Mouse (Mus musculus) limb, embryonic 14.5 days (tissue): ENCODE results near the gene Foxn3. TPM values are rescaled to one million over a fixed set of nuclear protein-coding genes. Genes with fewer than 3 reads are reported as not detected.

Experiments used
- ATAC-seq: fragments of 200-750 bp; cut with Nextera tagmentation; 2 replicates; pipeline ENCODE4 v1.8.0; 2017; ENCODE audit warnings: low read depth, moderate number of reproducible peaks, moderate TSS enrichment; ENCODE audit not compliant: low FRiP score
- DNase-seq: peaks from one replicate; pipeline ENCODE4 v3.0.0-alpha.2; 2015; ENCODE audit warnings: low spot score
- H3K27ac ChIP-seq: fragments of 300-500 bp; sonication (generic); replicated peaks from 2 replicates; pipeline ENCODE4 v1.5.1; 2014; ENCODE audit warnings: low read depth, mild to moderate bottlenecking, low read length, moderate library complexity, mixed read lengths
- H3K27me3 ChIP-seq: fragments of 300-500 bp; sonication (generic); 2 replicates; pipeline ENCODE4 v1.6.1; 2014; ENCODE audit warnings: low read length, mixed read lengths; ENCODE audit not compliant: control insufficient read depth, insufficient read depth
- H3K36me3 ChIP-seq: fragments of 300-500 bp; sonication (generic); 2 replicates; pipeline ENCODE4 v1.6.1; 2014; ENCODE audit warnings: mild to moderate bottlenecking, low read length, moderate library complexity, mixed read lengths; ENCODE audit not compliant: control insufficient read depth, insufficient read depth
- H3K4me1 ChIP-seq: fragments of 300-500 bp; sonication (generic); 2 replicates; pipeline ENCODE4 v1.6.1; 2014; ENCODE audit warnings: antibody characterized with exemption, low read length, mixed read lengths; ENCODE audit not compliant: control insufficient read depth, insufficient read depth
- H3K4me2 ChIP-seq: fragments of 300-500 bp; sonication (generic); replicated peaks from 2 replicates; pipeline ENCODE4 v1.6.1; 2014; ENCODE audit warnings: low read depth, mild to moderate bottlenecking, low read length, moderate library complexity; ENCODE audit not compliant: severe bottlenecking
- H3K4me3 ChIP-seq: fragments of 300-500 bp; sonication (generic); replicated peaks from 2 replicates; pipeline ENCODE4 v1.5.1; 2014; ENCODE audit warnings: low read length
- H3K9ac ChIP-seq: fragments of 300-500 bp; sonication (generic); 2 replicates; pipeline ENCODE4 v1.6.1; 2014; ENCODE audit warnings: mild to moderate bottlenecking, low read depth, low read length, moderate library complexity; ENCODE audit not compliant: severe bottlenecking
- H3K9me3 ChIP-seq: fragments of 300-500 bp; sonication (generic); 2 replicates; pipeline ENCODE4 v1.6.1; 2016; ENCODE audit warnings: low read length; ENCODE audit not compliant: control insufficient read depth
- POLR2A ChIP-seq: fragments of 200-500 bp; IDR thresholded peaks from 2 replicates; pipeline ENCODE4 v1.8.0; 2012; ENCODE audit warnings: inconsistent platforms, mild to moderate bottlenecking, moderate library complexity, borderline replicate concordance; ENCODE audit not compliant: insufficient read depth, insufficient read length; ENCODE audit errors: extremely low read depth
- WGBS: fragments of 180-500 bp; shearing (Covaris S2); extraction: QIAGEN DNeasy Blood & Tissue Kit; methylation state at CpG from one replicate; pipeline ENCODE4 v1.1.7; 2014; 5-methylcytosine and 5-hydroxymethylcytosine counted together
- polyA plus RNA-seq, 2 experiments: library from polyadenylated mRNA; depleted of rRNA in 1 of 2; stranded (reverse) in 1 of 2; unstranded in 1 of 2; fragments of >200 nt; fragmentation: Nextera tagmentation in 1 of 2; extraction: Ambion mirVana in 1 of 2; gene quantifications; 2 replicates each; pipeline versions ENCODE4 v1.2.1 to v1.2.3; 2012 to 2014

The Foxn3 gene
- polyA plus RNA-seq, 2 experiments = 27.6 to 118 TPM

- Histone ChIP-seq H3K4me1 (peaks cover 13% of the 10 kb centered on the region), H3K27me3 (no peaks in the 10 kb centered on the region), H3K27ac (no peak overlapping the region), H3K4me3 (no peak overlapping the region), H3K9me3 (no peaks in the 10 kb centered on the region), H3K9ac (no peak overlapping the region), H3K36me3 (no peaks in the 10 kb centered on the region), H3K4me2 (no peak overlapping the region)
- no peak for DNase-seq
- ATAC-seq = no peak
- TF ChIP-seq POLR2A = no peak
- WGBS = 90% methylated on average over 9 of the region's 9 CpGs
These were observed 318.7 kb downstream of the Foxn3 start for GRCm38 (mm10) chr12:99244673-99245072.

GRCm38 (mm10) chr12:99244264-99244663 lies 319.1 kb downstream of the Foxn3 start:
- 90% methylated on average over 6 of the region's 6 CpGs for WGBS

GRCm38 (mm10) chr12:99243316-99243715 lies 320.1 kb downstream of the Foxn3 start:
- H3K4me1 ChIP-seq = peaks cover 13% of the 10 kb centered on the region
- no peaks in the 10 kb centered on the region for H3K27me3 ChIP-seq
- no peak overlapping the region for H3K27ac ChIP-seq
- no peaks in the 10 kb centered on the region for H3K36me3 ChIP-seq
- no peak overlapping the region for H3K4me3 ChIP-seq
- ATAC-seq (no peak), DNase-seq (no peak)
- no peak overlapping the region for H3K4me2 ChIP-seq
- WGBS = 79% methylated on average over 1 of the region's 1 CpGs
- H3K9me3 ChIP-seq = no peaks in the 10 kb centered on the region
- no peak overlapping the region for H3K9ac ChIP-seq
- no peak for TF ChIP-seq POLR2A

More at GRCm38 (mm10) chr12:99244264-99244663, 319.1 kb downstream of the Foxn3 start:
- Histone ChIP-seq H3K27me3 (no peaks in the 10 kb centered on the region), H3K4me3 (no peak overlapping the region), H3K4me2 (no peak overlapping the region), H3K36me3 (no peaks in the 10 kb centered on the region), H3K9me3 (no peaks in the 10 kb centered on the region), H3K9ac (no peak overlapping the region), H3K27ac (no peak overlapping the region), H3K4me1 (peaks cover 13% of the 10 kb centered on the region)
- DNase-seq = no peak
- ATAC-seq = no peak
- no peak for TF ChIP-seq POLR2A

- peaks cover 9% of the 10 kb centered on the region for H3K4me1 ChIP-seq
- no peak overlapping the region for H3K4me3 ChIP-seq
- WGBS = 63% methylated on average over 5 of the region's 5 CpGs
- no peaks in the 10 kb centered on the region for H3K27me3 ChIP-seq
- no peak for TF ChIP-seq POLR2A
- DNase-seq (no peak), ATAC-seq (no peak; the same call in 1 of the 2 replicates)
- no peak overlapping the region for H3K27ac ChIP-seq
- no peaks in the 10 kb centered on the region for H3K36me3 ChIP-seq
- no peak overlapping the region for H3K4me2 ChIP-seq
- no peak overlapping the region for H3K9ac ChIP-seq
- H3K9me3 ChIP-seq = no peaks in the 10 kb centered on the region
These were observed 323.1 kb downstream of the Foxn3 start for GRCm38 (mm10) chr12:99240185-99240726.

- H3K9me3 ChIP-seq = no peaks in the 10 kb centered on the region
- no peak for TF ChIP-seq POLR2A
- ATAC-seq (peak; percentile 39; the same call in 1 of the 2 replicates), DNase-seq (no peak)
- no peaks in the 10 kb centered on the region for H3K27me3 ChIP-seq
- H3K4me1 ChIP-seq = peaks cover 14% of the 10 kb centered on the region
- H3K36me3 ChIP-seq = no peaks in the 10 kb centered on the region
- no peak overlapping the region for H3K4me2 ChIP-seq
- no peak overlapping the region for H3K9ac ChIP-seq
- WGBS = 69% methylated on average over 11 of the region's 11 CpGs
- no peak overlapping the region for H3K27ac ChIP-seq
- H3K4me3 ChIP-seq = no peak overlapping the region
These were observed 323.6 kb downstream of the Foxn3 start for GRCm38 (mm10) chr12:99239735-99240134.
